Mouse (Mus musculus): ENCODE measurements around the gene Fgf13. TPM values are rescaled to one million over a fixed set of nuclear protein-coding genes. Genes with fewer than 3 reads are reported as not detected.

Fgf13 gene
- polyA plus RNA-seq (2015; fragmentation: Nextera tagmentation; extraction: Ambion mirVana) = 3.9 and 5.4 TPM in 2 replicates

DNA sequence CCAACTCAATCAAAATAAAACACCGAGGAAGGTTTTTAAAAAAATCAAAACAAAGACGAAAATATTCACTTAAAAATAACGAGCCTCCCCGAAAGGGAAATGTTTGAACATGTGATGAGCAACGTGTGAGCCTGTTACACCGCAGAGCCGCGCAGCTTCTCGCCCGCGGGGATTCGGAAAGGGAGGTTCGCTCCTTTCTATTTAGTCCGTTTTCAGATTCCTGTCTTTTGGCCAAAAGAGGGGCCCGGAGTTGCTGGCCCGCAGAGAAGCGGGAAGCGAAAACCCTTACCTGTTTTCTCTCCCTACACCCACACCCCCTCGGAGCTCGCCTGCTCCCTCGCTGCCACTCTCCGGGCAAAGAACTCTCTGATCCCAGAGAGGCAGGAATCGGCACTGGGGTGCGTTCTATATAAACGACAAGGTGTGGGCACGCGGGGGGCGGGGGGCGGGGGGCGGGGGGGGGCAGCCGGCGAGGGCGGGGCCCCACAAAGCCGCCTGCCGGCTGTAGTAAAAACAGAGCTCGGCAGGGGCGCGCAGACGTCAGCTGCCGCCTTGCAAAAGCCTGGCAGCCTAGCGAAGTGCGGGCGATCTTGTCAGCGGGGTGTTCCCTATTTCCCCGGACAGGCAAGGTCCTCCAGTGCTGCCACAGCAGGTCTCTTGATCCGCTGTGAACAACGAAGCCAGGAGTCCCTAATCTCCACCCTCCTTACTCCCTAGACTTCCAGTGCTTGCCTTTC is at the start of gene Fgf13:
Fgf13 (minus strand) TSS at position 377 of the 737 bp plus-strand sequence.
- Histone ChIP-seq H3K27ac (ENCODE audit: low read length) (no peak within 1 kb of the TSS), H3K4me1 (ENCODE audit: insufficient read depth, low read length) (no peaks in the 10 kb centered on the region), H3K4me3 (ENCODE audit: low read length) (peak within 1 kb of the TSS; percentile 49), H3K4me2 (replicated peaks; ENCODE audit: low read depth, low read length) (peak within 1 kb of the TSS; percentile 66), H3K9ac (replicated peaks; ENCODE audit: low read length) (peak within 1 kb of the TSS; percentile 55), H3K27me3 (ENCODE audit: insufficient read depth, low read length) (peaks cover 30% of the 10 kb centered on the region; the same call in 1 of the 2 replicates), H3K36me3 (ENCODE audit: insufficient read depth, low read length) (no peaks in the 10 kb centered on the region), H3K9me3 (ENCODE audit: low read length) (no peaks in the 10 kb centered on the region)
- peak; percentile 25; the same call in 1 of the 2 replicates for ATAC-seq (ENCODE audit: low FRiP score, low TSS enrichment)
- WGBS = 19% methylated on average over 47 of the region's 47 CpGs

- no peak overlapping the region for H3K4me3 ChIP-seq (ENCODE audit: low read length)
- no peak overlapping the region for H3K9ac ChIP-seq (replicated peaks; ENCODE audit: low read length)
- no peaks in the 10 kb centered on the region for H3K27me3 ChIP-seq (ENCODE audit: insufficient read depth, low read length)
- H3K9me3 ChIP-seq (ENCODE audit: low read length) = no peaks in the 10 kb centered on the region
- no peaks in the 10 kb centered on the region for H3K4me1 ChIP-seq (ENCODE audit: insufficient read depth, low read length)
- no peak for ATAC-seq (ENCODE audit: low FRiP score, low TSS enrichment)
- WGBS = 73% methylated on average over 1 of the region's 1 CpGs
- H3K27ac ChIP-seq (ENCODE audit: low read length) = no peak overlapping the region
- no peaks in the 10 kb centered on the region for H3K36me3 ChIP-seq (ENCODE audit: insufficient read depth, low read length)
- no peak overlapping the region for H3K4me2 ChIP-seq (replicated peaks; ENCODE audit: low read depth, low read length)
Measured at GRCm38 (mm10) chrX:59606535-59606934, 38.7 kb upstream of the Fgf13 start.

- no peak for ATAC-seq (ENCODE audit: low FRiP score, low TSS enrichment)
- Histone ChIP-seq H3K36me3 (ENCODE audit: insufficient read depth, low read length) (no peaks in the 10 kb centered on the region), H3K27ac (ENCODE audit: low read length) (no peak overlapping the region), H3K4me1 (ENCODE audit: insufficient read depth, low read length) (no peaks in the 10 kb centered on the region), H3K4me2 (replicated peaks; ENCODE audit: low read depth, low read length) (no peak overlapping the region), H3K27me3 (ENCODE audit: insufficient read depth, low read length) (no peaks in the 10 kb centered on the region), H3K9me3 (ENCODE audit: low read length) (no peaks in the 10 kb centered on the region), H3K4me3 (ENCODE audit: low read length) (no peak overlapping the region), H3K9ac (replicated peaks; ENCODE audit: low read length) (no peak overlapping the region)
- 47% methylated on average over 5 of the region's 5 CpGs for WGBS
Measured at GRCm38 (mm10) chrX:59589050-59589449, 21.2 kb upstream of the Fgf13 start.

GRCm38 (mm10) chrX:59585508-59586186 is 17.8 kb upstream of the Fgf13 start:
- 73% methylated on average over 11 of the region's 11 CpGs for WGBS
- no peaks in the 10 kb centered on the region for H3K36me3 ChIP-seq (ENCODE audit: insufficient read depth, low read length)
- no peak overlapping the region for H3K9ac ChIP-seq (replicated peaks; ENCODE audit: low read length)
- H3K4me2 ChIP-seq (replicated peaks; ENCODE audit: low read depth, low read length) = no peak overlapping the region
- 0 out of 2 replicates have a peak, but pooled peaks have one; percentile 9 for ATAC-seq (ENCODE audit: low FRiP score, low TSS enrichment)
- H3K9me3 ChIP-seq (ENCODE audit: low read length) = no peaks in the 10 kb centered on the region
- no peak overlapping the region for H3K27ac ChIP-seq (ENCODE audit: low read length)
- no peak overlapping the region for H3K4me3 ChIP-seq (ENCODE audit: low read length)
- no peaks in the 10 kb centered on the region for H3K27me3 ChIP-seq (ENCODE audit: insufficient read depth, low read length)
- H3K4me1 ChIP-seq (ENCODE audit: insufficient read depth, low read length) = no peaks in the 10 kb centered on the region

DNA sequence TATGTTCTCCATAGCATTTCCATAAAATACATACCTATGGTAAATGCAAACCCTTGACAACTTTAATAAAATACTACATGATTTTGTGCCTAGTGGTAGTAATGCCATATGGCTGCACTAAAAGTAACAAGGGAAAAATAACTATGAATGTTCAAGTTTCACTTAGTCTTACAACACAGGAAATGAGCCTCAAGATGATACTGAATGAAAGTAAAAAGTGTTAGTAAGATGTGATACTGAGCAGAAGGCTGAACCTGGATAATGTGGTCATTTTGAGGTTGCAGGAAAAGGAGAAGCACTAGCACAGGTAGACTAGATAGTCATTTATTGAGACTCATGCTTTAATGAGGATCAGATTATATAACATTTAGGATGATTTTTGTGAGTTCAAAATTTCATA is 16.2 kb upstream of the Fgf13 start:
- Histone ChIP-seq H3K4me3 (ENCODE audit: low read length) (no peak overlapping the region), H3K36me3 (ENCODE audit: insufficient read depth, low read length) (no peaks in the 10 kb centered on the region), H3K27ac (ENCODE audit: low read length) (no peak overlapping the region), H3K27me3 (ENCODE audit: insufficient read depth, low read length) (0 out of 2 replicates have a peak, but pooled peaks cover under 1% of the 10 kb centered on the region), H3K9ac (replicated peaks; ENCODE audit: low read length) (no peak overlapping the region), H3K4me1 (ENCODE audit: insufficient read depth, low read length) (no peaks in the 10 kb centered on the region), H3K9me3 (ENCODE audit: low read length) (no peaks in the 10 kb centered on the region), H3K4me2 (replicated peaks; ENCODE audit: low read depth, low read length) (no peak overlapping the region)
- no peak for ATAC-seq (ENCODE audit: low FRiP score, low TSS enrichment)

DNA sequence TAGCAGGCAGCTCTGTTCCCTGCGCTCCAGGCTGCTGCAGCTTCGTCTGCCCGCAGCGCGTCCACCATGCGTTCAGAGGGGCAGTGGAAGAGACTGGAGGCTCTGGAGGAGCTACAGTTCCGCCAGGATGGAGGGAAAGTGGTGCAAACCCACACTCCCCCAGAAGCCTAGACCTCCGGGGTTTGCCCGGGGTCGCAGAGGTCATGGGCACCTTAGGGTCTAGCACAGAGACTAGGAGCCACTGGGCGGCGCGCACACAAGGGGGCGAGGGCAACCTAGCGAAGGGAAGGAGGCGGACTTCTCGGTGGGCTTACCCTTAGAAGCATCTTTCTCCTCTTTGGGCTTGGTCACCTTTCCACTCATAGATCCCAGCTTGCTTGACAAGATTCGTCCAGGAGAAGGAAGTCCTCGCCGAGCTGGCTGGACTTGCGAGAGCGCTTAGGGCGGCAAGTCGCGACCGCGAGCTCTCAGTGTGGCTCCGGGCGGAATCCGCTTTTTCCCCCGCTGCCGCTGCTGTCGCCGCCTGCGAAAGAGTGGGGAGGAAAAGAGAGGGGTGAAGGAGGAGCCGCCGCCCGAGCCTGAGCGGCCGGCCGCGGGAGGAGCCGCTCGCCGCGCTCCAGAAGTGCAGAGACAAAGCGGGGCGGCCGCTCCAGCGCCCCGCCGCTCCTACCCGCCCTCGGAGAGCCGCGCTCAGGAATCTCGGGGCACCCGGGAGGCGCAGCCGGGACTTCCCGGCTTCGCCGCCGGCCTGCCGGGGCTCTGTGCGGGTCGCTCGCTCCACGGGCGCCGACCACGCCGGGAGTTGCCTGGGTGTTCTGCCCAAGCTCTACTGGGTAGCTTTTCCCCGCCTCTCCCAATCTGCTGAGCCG is 811 bp downstream of the Fgf13 start:
- Histone ChIP-seq H3K4me2 (replicated peaks; ENCODE audit: low read depth, low read length) (peak overlapping the region; percentile 66), H3K27me3 (ENCODE audit: insufficient read depth, low read length) (peaks cover 30% of the 10 kb centered on the region; the same call in 1 of the 2 replicates), H3K36me3 (ENCODE audit: insufficient read depth, low read length) (no peaks in the 10 kb centered on the region), H3K4me3 (ENCODE audit: low read length) (peak overlapping the region; percentile 49), H3K27ac (ENCODE audit: low read length) (no peak overlapping the region), H3K9ac (replicated peaks; ENCODE audit: low read length) (peak overlapping the region; percentile 55), H3K9me3 (ENCODE audit: low read length) (no peaks in the 10 kb centered on the region), H3K4me1 (ENCODE audit: insufficient read depth, low read length) (no peaks in the 10 kb centered on the region)
- 17% methylated on average over 63 of the region's 75 CpGs for WGBS
- peak; percentile 66 for ATAC-seq (ENCODE audit: low FRiP score, low TSS enrichment)

DNA sequence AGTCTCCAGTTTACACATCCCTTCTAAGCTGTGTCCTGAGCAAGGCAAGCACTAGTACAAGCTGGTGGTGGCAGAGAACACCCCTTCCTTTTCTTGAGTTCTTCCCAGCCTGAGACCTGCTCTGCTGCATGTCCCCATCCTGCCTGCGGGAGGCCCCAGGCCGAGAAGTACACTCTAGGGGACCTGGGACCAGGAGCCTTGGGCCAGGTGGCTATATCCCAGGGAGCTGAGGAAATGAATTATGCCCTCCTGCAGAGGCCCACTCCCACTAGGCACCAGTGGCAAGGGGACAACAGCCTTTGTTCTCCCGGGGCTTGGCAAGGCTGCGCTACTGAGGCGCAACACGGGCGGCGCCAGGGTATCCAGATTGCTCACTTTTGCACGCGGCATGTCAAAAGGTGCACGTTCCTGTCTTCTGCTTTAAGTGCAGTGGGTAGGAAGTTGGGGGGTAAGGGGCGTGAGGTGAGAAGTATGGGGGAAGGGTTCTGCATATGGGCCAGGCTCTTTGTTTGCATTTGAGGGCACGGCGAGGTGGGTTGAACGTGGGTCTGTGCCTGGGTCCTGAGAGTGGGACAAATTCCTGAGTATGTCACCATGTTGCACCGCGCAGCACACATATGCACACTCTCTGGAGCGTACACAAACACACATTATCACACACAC is 1.7 kb downstream of the Fgf13 start:
- H3K9ac ChIP-seq (replicated peaks; ENCODE audit: low read length) = no peak overlapping the region
- WGBS = 33% methylated on average over 18 of the region's 18 CpGs
- H3K9me3 ChIP-seq (ENCODE audit: low read length) = no peaks in the 10 kb centered on the region
- peak overlapping the region; percentile 49 for H3K4me3 ChIP-seq (ENCODE audit: low read length)
- peak overlapping the region; percentile 66 for H3K4me2 ChIP-seq (replicated peaks; ENCODE audit: low read depth, low read length)
- H3K27me3 ChIP-seq (ENCODE audit: insufficient read depth, low read length) = peaks cover 30% of the 10 kb centered on the region; the same call in 1 of the 2 replicates
- peak; percentile 68 for ATAC-seq (ENCODE audit: low FRiP score, low TSS enrichment)
- H3K36me3 ChIP-seq (ENCODE audit: insufficient read depth, low read length) = no peaks in the 10 kb centered on the region
- H3K27ac ChIP-seq (ENCODE audit: low read length) = no peak overlapping the region
- H3K4me1 ChIP-seq (ENCODE audit: insufficient read depth, low read length) = no peaks in the 10 kb centered on the region

GRCm38 (mm10) chrX:59547931-59548330 is 19.9 kb downstream of the Fgf13 start:
- Histone ChIP-seq H3K27ac (ENCODE audit: low read length) (no peak overlapping the region), H3K4me1 (ENCODE audit: insufficient read depth, low read length) (no peaks in the 10 kb centered on the region), H3K9ac (replicated peaks; ENCODE audit: low read length) (no peak overlapping the region), H3K4me2 (replicated peaks; ENCODE audit: low read depth, low read length) (no peak overlapping the region), H3K36me3 (ENCODE audit: insufficient read depth, low read length) (no peaks in the 10 kb centered on the region), H3K27me3 (ENCODE audit: insufficient read depth, low read length) (no peaks in the 10 kb centered on the region), H3K4me3 (ENCODE audit: low read length) (no peak overlapping the region), H3K9me3 (ENCODE audit: low read length) (no peaks in the 10 kb centered on the region)
- ATAC-seq (ENCODE audit: low FRiP score, low TSS enrichment) = no peak
- WGBS = 70% methylated on average over 2 of the region's 2 CpGs

DNA sequence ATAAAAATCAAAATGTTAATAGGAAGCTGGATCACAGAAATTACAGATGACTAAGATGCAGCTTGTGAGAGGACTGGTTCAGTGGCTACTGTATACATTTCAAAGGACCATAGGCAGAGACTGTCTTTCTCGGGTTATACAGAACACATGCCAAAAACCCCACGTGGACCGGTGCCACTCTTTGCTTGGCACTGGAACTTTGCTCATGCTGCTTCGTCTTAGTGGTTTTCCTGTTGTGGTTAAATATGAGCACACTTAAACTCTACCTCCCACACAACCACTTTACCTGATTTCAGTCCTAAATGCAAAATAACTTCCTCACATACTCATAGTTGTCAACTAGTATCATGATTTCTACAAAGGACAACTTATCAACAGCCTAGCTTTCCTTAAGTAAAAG is 59.6 kb downstream of the Fgf13 start:
- ATAC-seq (ENCODE audit: low FRiP score, low TSS enrichment) = no peak
- H3K27ac ChIP-seq (ENCODE audit: low read length) = no peak overlapping the region
- no peak overlapping the region for H3K9ac ChIP-seq (replicated peaks; ENCODE audit: low read length)
- no peak overlapping the region for H3K4me2 ChIP-seq (replicated peaks; ENCODE audit: low read depth, low read length)
- no peaks in the 10 kb centered on the region for H3K4me1 ChIP-seq (ENCODE audit: insufficient read depth, low read length)
- WGBS = 86% methylated on average over 4 of the region's 4 CpGs
- no peak overlapping the region for H3K4me3 ChIP-seq (ENCODE audit: low read length)
- H3K27me3 ChIP-seq (ENCODE audit: insufficient read depth, low read length) = no peaks in the 10 kb centered on the region
- H3K36me3 ChIP-seq (ENCODE audit: insufficient read depth, low read length) = no peaks in the 10 kb centered on the region
- no peaks in the 10 kb centered on the region for H3K9me3 ChIP-seq (ENCODE audit: low read length)

Data from kidney, embryonic 16.5 days (tissue).